Mouse (Mus musculus) liver (tissue): ENCODE measurements around the gene Aldh1b1.
A peak's percentile ranks its signal among the peaks of the same experiment; 100 is the strongest.

ENCODE experiments used
- DNase-seq: peaks from one replicate; pipeline ENCODE4 v3.0.0-alpha.2; 2020; ENCODE audit warnings: mixed read lengths

The Aldh1b1 gene

DNA sequence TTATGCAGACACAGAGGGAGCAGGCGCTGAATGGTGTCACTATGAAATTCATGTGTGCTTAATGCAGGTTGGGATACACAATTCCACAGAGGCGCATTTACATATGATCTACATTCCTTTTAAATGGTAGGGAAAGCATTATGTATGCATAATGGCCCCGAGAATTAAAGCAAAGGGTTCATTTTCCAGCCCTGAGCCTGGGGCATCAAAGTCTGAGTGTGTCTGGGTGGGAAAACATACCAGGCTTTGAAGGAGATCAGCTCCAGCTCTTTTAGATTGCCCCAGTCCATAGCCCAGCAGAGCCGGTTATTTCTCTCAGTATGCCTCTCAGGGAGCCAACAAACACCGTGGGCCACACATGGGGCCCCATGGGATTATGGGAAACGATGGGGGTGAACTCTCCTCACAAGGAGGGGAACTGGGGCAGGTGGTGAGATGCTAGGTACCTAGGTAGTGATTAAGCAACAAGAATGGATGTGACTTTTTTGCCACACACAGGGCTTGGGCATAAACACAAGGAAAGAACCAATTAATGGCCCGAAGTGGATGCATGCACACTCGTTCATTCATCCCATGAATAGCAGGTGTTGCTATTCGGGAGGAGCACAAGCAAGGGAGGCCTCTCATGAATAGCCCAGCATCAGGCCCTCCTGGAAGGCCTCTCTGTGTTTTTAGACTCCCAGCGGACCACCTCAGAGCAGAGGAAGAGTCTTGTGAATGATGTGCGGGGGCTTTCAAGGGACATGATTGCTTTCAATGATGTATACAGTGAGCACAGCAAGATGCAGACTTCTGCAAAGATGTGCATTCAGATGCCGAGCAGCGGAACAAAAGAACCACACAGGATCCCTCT is 31.3 kb downstream of the Aldh1b1 start:
- DNase-seq: no peak

DNA sequence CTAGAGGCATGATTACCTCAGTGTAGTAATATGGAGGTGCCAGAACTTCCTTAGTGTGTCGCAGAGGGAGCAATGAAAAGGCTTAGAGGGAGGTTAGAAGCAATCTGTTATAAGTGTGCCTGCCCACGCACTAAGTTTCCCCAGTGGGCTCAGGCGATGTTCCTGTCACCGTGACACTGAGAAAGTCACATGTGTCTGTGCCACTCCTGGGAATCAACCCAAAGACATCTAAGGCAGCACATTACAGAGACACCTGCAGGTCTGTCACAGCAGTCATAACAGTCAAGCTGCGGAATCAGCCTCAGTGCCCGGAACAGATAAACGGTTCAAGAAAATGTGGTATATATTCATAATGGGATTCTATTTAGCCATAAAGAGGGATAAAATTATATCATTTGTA is 33.2 kb downstream of the Aldh1b1 start:
- no peak for DNase-seq

DNA sequence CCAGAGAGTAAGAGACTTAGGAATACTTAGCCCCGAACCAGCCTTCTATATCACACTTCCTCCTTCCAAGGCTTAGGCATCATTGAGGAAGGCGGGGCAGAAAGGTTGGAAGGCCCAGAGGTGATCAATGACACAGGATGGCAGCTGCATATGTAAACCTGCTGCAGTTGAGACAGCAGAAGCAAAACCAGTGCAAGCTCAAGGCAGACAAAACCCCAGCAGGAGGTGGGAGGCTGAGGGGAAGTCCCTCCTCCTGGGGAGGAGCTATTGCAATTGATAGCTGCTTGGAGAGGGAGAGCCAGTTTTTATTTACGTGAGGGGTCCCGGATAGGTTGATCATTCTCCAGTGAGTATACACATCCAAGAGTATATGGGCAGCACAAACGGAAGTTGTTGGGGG is 34.6 kb downstream of the Aldh1b1 start:
- DNase-seq: no peak

DNA sequence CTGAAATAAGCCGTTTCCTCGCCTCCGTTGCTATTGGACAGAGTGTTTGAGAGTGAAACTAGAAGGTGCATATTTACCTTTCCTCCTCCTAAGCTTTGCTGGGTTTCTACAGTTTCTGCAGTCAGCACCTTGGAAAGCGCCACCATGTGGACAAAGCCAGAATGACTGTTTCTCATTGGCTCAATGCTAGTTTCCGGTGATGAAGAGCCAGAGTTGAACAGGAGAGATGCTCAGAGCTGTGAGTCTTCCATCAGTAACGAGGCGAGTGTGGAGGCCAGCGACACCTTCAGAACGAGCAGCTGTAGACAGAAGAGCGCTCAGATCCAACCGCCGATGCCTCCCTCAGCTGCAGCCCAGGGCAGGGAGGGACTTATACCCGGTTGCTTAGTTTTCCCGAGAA is 45.5 kb downstream of the Aldh1b1 start:
- peak; percentile 39 for DNase-seq

DNA sequence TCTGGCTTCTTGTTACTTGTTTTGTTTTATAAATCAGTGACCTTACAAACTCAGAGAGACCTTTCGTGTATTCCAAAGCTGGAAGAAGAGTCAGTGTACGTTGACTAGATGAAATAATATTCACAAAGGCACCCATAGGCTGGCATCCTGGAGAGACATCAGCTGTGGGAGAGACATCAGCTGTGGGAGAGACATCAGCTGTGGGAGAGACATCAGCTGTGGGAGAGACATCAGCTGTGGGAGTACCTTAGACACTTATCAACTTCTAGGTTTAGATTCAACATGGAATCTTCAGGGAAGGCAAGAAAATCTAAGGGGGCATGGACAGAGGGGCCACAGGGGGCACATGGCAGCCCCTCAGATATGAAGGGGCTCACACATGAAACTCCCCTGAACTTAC is 47.4 kb downstream of the Aldh1b1 start:
- DNase-seq: no peak

DNA sequence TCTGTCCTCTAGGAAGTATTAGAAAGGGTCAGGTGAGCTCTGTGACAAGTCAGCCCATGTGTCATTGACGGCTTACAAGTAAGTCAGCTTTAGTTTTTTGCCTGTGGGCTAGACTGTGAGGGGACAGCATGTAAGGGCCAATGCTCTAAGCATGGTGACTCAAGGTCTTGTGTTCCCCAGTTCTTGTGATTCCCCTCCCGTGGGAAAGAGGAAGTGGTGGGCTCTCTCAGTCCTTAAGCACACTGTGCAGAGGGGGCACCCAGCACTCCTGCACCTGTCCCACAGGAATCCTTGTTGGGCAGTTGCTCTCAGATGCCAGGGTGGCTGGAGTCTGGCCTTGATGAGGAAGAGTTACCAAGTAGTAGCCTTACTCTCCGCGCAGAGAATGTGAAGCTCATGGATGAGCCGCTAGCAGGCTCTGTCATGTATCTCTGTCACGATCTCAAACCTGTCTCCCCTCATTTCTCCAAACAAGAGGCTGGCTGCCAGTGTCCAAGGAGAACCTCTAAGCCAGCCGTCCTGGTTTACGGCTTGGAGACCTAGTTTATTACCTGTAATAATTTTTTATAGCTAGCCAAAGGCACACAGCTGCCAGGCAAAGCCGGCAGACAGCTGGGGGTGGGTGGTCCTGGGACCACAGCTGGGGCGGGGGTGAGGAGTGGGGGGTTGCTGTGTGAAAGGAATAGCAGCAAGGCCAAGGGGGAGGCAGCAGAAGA is 49.4 kb downstream of the Aldh1b1 start, which contains the start of gene Stra6l:
TSS of gene Stra6l (plus strand) at position 556 of the 716 bp plus-strand sequence.
- DNase-seq: no peak

DNA sequence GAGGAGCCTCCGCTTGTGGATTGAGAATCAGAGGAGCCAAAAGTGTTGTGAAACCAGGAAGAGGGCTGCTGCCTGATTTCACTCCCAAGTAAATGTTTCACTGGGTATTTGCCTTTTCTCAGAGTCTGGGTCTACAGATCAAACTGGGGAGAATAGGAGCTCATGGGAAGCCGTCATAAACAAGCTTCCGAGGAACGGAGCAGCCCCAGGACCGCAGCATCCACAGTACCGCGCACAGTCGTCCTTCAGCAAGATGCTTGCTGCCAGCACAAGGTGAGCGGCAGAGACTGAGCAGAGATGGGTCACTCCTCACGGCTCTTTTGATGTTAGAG is 50.0 kb downstream of the Aldh1b1 start:
- no peak for DNase-seq

DNA sequence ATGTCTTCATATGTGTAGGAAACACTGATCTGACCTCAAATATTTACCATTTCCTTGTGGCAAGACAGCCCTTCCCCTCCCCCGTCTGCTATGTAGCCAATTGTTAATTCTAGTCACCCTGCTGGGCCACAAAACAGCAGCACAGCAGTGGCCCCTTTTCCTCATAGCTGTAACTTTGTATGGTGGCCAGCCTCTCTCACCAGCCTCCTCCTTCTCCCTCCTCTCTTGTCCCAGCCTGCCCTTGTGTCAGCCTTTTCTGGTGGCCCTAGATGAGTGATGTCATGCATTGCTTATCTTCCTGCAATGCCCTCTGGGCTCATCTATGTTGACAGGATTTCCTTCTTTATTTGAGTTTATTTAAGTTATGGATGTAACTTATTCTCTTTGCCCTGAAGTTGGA is 50.6 kb downstream of the Aldh1b1 start:
- no peak for DNase-seq

DNA sequence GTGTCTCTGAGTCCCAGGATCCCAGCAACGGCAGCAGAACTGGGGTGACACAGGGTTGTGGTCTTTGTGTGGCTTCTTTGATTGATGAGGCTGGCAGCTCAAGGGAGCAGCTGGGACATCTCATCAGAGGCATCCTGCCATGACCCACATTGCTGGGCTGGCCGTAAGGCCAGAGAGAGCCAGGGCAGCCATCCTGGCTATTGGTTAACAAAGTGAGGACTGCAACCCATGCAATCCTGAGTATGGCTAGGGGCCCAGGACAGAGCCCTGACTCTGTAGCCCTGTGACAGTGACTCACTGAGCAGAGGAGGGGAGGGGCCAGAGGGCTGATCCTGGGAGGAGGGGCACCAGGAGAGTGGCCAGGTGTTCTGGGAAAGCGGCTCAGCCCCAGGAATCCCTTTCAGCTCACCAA is 52.8 kb downstream of the Aldh1b1 start:
- peak; percentile 41 for DNase-seq

DNA sequence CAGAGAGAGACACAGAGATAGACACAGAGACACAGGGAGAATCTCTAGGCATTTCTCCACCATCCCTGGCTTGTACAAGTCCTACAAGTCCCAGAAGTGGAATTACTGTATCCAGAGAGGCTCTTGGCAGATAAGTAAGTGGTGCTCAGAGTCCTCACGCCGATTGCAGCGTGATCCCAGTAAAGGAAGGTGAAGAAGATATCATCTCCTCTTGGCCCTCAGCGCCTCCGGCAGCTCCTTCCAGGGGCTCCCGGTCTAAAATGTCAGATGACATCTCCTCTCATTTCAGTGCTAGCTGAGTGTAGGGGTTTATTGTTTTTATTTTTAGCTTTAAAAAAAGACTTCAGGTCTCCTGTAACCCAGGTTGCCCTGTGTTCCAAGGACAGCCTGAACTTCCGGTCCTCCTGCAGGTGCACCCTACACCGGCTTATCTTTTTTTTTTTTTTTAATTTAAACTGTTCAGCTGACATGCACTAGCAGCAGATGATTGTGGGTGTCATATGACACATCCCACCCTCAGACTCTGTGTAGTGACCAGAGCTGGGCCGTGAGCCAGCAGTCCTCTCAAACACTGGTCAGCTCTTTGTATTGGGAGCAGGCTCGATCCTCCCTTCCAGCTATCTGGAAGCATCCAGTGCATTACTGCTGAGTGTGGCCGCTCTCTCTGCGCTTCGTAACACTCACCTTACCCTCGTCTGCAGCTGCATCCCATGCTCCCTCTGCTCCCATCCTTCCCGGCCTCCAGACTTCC is 54.8 kb downstream of the Aldh1b1 start:
- DNase-seq: no peak
